Mouse (Mus musculus) heart, embryonic 13.5 days (tissue): ENCODE results near the gene E330017A01Rik. TPM values are rescaled to one million over a fixed set of nuclear protein-coding genes. Genes with fewer than 3 reads are reported as not detected.

Experiments
- ATAC-seq: fragments of 200-750 bp; cut with Nextera tagmentation; 2 replicates; pipeline ENCODE4 v1.8.0; 2017; ENCODE audit warnings: moderate TSS enrichment; ENCODE audit not compliant: insufficient number of reproducible peaks, low FRiP score, low TSS enrichment; ENCODE audit errors: extremely low read depth
- H3K27ac ChIP-seq: fragments of 300-500 bp; sonication (generic); replicated peaks from 2 replicates; pipeline ENCODE4 v1.5.1; 2015; ENCODE audit warnings: moderate library complexity, mild to moderate bottlenecking, inconsistent platforms
- H3K27me3 ChIP-seq: fragments of 300-500 bp; sonication (generic); replicated peaks from 2 replicates; pipeline ENCODE4 v1.6.1; 2015; ENCODE audit warnings: mild to moderate bottlenecking, inconsistent platforms
- H3K36me3 ChIP-seq: fragments of 300-500 bp; sonication (generic); 2 replicates; pipeline ENCODE4 v1.6.1; 2015; ENCODE audit warnings: mild to moderate bottlenecking, inconsistent platforms
- H3K4me1 ChIP-seq: fragments of 300-500 bp; sonication (generic); 2 replicates; pipeline ENCODE4 v1.6.1; 2015; ENCODE audit warnings: inconsistent platforms
- H3K4me2 ChIP-seq: fragments of 300-500 bp; sonication (generic); 2 replicates; pipeline ENCODE4 v1.6.1; 2015; ENCODE audit warnings: inconsistent platforms, mild to moderate bottlenecking, moderate library complexity
- H3K4me3 ChIP-seq: fragments of 300-500 bp; sonication (generic); 2 replicates; pipeline ENCODE4 v1.5.1; 2015; ENCODE audit warnings: moderate library complexity, mild to moderate bottlenecking, inconsistent platforms
- H3K9ac ChIP-seq: fragments of 300-500 bp; sonication (generic); 2 replicates; pipeline ENCODE4 v1.6.1; 2015; ENCODE audit warnings: inconsistent platforms, mild to moderate bottlenecking, moderate library complexity
- H3K9me3 ChIP-seq: fragments of 300-500 bp; sonication (generic); 2 replicates; pipeline ENCODE4 v1.6.1; 2016; ENCODE audit warnings: inconsistent platforms
- WGBS: fragments of 180-500 bp; shearing (Covaris S2); methylation state at CpG from one replicate; pipeline ENCODE4 v1.1.7; 2015; ENCODE audit warnings: mixed read lengths; 5-methylcytosine and 5-hydroxymethylcytosine counted together
- polyA plus RNA-seq: library from polyadenylated mRNA; unstranded; fragments of >200 nt; fragmentation: Nextera tagmentation; extraction: Ambion mirVana; gene quantifications from 2 replicates; pipeline ENCODE4 v1.2.1, GENCODE M21; 2015

E330017A01Rik gene
- polyA plus RNA-seq, 1 experiment from 2014 or later: not detected

DNA sequence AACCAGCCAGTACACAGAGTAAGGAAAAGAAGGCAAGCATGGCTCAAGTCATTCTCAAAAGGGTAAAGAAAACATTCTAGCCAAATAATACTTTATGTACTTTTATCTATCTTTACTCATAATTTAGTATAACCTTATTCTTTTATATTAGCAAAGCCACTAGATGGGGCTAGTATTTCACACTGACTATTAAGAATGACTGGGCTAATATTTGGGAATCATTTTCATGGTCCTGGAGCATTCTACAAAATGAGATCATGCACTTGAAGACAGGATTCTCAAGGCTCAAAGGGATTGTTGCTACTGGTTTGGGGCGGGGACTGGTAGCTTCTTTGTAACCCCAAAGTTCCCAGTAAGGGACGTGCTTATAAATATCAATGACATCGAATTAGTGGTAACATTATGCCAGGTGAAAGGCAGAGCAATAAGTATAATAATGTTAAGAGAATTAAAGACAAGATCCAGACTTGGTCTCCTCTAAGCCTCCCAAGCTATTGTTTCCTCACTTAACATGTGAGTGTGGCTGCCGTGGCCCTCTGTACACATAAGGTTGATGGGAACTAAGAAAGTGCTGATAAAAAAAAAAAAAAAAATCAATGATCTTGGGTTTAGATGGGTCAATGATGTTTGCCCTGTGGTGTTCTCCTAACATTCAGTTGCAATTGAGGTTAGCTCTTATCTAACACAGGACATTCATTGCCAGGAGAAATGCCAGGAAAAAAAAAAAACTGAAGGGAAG, 10.8 kb downstream of the E330017A01Rik start:
- H3K36me3 ChIP-seq: no peaks in the 10 kb centered on the region
- ATAC-seq: no peak
- 85% methylated on average over 4 of the region's 4 CpGs for WGBS

DNA sequence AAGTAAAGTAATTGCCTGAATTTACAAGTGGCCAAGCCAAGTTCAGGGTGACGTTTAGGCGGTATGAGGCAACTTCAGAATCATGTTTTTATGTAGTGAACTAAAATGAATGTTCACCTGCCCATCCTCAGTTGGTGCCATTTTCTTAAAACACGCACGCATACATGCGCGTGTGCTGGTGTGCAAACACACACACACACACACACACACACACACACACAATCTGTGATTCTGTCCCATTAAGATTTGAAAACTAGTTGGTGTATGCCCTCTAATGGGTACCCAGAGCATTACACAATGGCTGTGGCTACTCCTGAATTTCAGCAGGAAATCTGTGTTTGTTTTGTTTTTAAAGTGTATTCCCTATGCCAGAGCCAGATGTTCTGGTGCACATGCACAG, 14.6 kb downstream of the E330017A01Rik start:
- Histone ChIP-seq H3K27me3 (no peaks in the 10 kb centered on the region), H3K27ac (no peak overlapping the region), H3K9me3 (no peaks in the 10 kb centered on the region), H3K9ac (no peak overlapping the region), H3K36me3 (no peaks in the 10 kb centered on the region), H3K4me3 (no peak overlapping the region), H3K4me1 (no peaks in the 10 kb centered on the region), H3K4me2 (no peak overlapping the region)
- ATAC-seq: no peak
- 78% methylated on average over 6 of the region's 6 CpGs for WGBS

More for the DNA sequence above, 10.8 kb downstream of the E330017A01Rik start:
- H3K9ac ChIP-seq: no peak overlapping the region
- no peak overlapping the region for H3K27ac ChIP-seq
- H3K4me1 ChIP-seq: no peaks in the 10 kb centered on the region
- no peaks in the 10 kb centered on the region for H3K27me3 ChIP-seq
- no peak overlapping the region for H3K4me3 ChIP-seq
- no peaks in the 10 kb centered on the region for H3K9me3 ChIP-seq
- H3K4me2 ChIP-seq: no peak overlapping the region

DNA sequence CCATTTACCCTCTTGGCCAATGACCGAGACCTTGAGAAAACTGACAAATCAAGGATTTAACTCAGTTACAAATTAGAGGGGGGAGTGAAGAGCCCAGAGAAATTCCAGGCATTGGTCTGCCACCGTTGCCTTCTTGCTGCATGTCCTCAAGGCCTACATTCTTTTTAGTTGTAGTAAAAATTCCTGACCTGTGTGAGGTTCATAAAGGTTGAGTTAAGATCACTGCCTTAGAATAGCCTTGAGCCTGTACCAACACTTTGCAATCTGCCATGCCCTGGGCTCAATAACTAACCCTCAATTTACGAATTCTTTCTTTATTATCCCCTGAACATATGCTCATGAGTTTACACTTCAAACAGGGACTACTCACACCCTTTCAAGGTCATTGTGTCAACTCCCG, 15.4 kb downstream of the E330017A01Rik start:
- Histone ChIP-seq H3K9ac (no peak overlapping the region), H3K4me2 (no peak overlapping the region), H3K27me3 (no peaks in the 10 kb centered on the region), H3K4me3 (no peak overlapping the region), H3K27ac (no peak overlapping the region), H3K36me3 (no peaks in the 10 kb centered on the region), H3K9me3 (no peaks in the 10 kb centered on the region), H3K4me1 (no peaks in the 10 kb centered on the region)
- WGBS: 57% methylated on average over 4 of the region's 4 CpGs
- no peak for ATAC-seq

- 69% methylated on average over 3 of the region's 3 CpGs for WGBS
- Histone ChIP-seq H3K27ac (no peak overlapping the region), H3K36me3 (no peaks in the 10 kb centered on the region), H3K27me3 (no peaks in the 10 kb centered on the region), H3K4me3 (no peak overlapping the region), H3K4me2 (no peak overlapping the region), H3K9ac (no peak overlapping the region), H3K4me1 (no peaks in the 10 kb centered on the region), H3K9me3 (no peaks in the 10 kb centered on the region)
- no peak for ATAC-seq
Measured at GRCm38 (mm10) chr16:58622377-58622776, 16.2 kb downstream of the E330017A01Rik start.

DNA sequence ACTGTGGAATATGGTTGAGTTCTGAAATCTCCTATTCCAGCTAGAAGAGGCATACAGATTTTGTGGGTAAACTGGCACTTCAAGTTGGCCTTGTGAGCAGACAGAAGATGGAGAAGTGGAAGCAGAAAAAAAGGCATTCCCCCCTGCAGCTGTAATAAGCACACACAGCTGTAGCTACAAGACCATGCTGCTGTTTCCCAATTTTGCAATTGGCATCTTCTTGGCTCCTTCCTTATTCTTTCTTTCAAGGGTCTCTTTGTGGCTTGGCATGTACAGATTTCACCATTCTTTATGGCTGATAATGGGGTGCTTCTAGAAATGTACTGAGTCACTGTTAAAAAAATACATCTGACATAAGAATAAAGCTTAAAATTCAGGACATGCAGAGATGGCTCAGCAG, 21.2 kb downstream of the E330017A01Rik start:
- no peak overlapping the region for H3K9ac ChIP-seq
- no peak overlapping the region for H3K27ac ChIP-seq
- H3K4me2 ChIP-seq: no peak overlapping the region
- H3K4me3 ChIP-seq: no peak overlapping the region
- no peaks in the 10 kb centered on the region for H3K27me3 ChIP-seq
- ATAC-seq: no peak
- no peaks in the 10 kb centered on the region for H3K4me1 ChIP-seq
- H3K36me3 ChIP-seq: no peaks in the 10 kb centered on the region
- H3K9me3 ChIP-seq: no peaks in the 10 kb centered on the region

- no peaks in the 10 kb centered on the region for H3K27me3 ChIP-seq
- no peak within 1 kb of the TSS for H3K4me3 ChIP-seq
- no peak within 1 kb of the TSS for H3K27ac ChIP-seq
- H3K4me1 ChIP-seq: no peaks in the 10 kb centered on the region
- no peak within 1 kb of the TSS for H3K4me2 ChIP-seq
- WGBS: 77% methylated on average over 6 of the region's 6 CpGs
- no peak within 1 kb of the TSS for H3K9ac ChIP-seq
- no peak for ATAC-seq
- no peaks in the 10 kb centered on the region for H3K36me3 ChIP-seq
- H3K9me3 ChIP-seq: no peaks in the 10 kb centered on the region
Measured at GRCm38 (mm10) chr16:58616878-58617277, 21.7 kb downstream of the E330017A01Rik start, which contains the start of gene Gm813. Gm813 (minus strand) TSS chr16:58616978.

DNA sequence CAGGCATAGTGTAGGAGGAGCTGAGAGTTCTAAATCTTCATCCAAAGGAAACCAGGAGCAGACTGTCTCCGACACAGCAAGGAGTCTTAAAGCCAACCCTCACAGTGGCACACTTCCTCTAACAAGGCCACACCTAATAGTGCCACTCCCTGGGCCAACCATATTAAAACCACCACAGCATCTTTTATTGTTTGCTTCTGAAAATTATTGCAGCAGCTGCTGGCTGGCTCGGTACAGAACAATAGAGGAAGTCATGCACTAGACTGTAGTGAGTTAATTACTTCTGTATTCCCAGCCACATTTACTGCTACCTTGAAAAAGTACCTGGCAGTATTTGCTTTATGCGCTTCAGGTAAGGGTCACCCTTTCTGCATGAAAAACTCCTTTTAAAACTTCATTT, 25.6 kb downstream of the E330017A01Rik start:
- Histone ChIP-seq H3K4me2 (no peak overlapping the region), H3K36me3 (no peaks in the 10 kb centered on the region), H3K4me3 (no peak overlapping the region), H3K27me3 (no peaks in the 10 kb centered on the region), H3K27ac (no peak overlapping the region), H3K4me1 (no peaks in the 10 kb centered on the region), H3K9ac (no peak overlapping the region), H3K9me3 (no peaks in the 10 kb centered on the region)
- WGBS: 72% methylated on average over 3 of the region's 3 CpGs
- no peak for ATAC-seq

- Histone ChIP-seq H3K9ac (no peak overlapping the region), H3K36me3 (no peaks in the 10 kb centered on the region), H3K4me2 (no peak overlapping the region), H3K27me3 (no peaks in the 10 kb centered on the region), H3K27ac (no peak overlapping the region), H3K4me1 (peaks cover 7% of the 10 kb centered on the region), H3K9me3 (no peaks in the 10 kb centered on the region), H3K4me3 (no peak overlapping the region)
- WGBS: 50% methylated on average over 5 of the region's 5 CpGs
- ATAC-seq: no peak
Measured at GRCm38 (mm10) chr16:58607101-58607500, 31.4 kb downstream of the E330017A01Rik start.

DNA sequence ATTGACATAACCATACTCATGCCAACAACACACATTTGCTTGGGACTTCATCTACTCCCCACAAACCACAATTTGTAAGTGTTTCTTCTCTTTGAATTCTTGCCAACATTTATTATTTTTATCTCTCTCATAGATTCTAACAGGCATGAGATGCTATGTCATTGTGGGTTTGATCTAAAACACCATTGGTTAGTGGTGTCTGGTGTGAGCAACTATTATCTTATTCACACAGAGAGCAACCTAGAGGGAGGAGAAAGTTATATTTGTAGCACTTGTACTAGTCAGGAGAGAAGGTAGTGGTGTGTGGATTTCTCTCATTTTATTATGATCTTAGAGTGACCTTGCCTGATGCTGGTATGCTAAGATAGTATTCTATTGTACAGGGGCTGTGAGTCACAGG, 33.9 kb downstream of the E330017A01Rik start:
- H3K4me3 ChIP-seq: no peak overlapping the region
- H3K27me3 ChIP-seq: no peaks in the 10 kb centered on the region
- no peak overlapping the region for H3K27ac ChIP-seq
- ATAC-seq: no peak
- no peak overlapping the region for H3K9ac ChIP-seq
- no peak overlapping the region for H3K4me2 ChIP-seq
- H3K9me3 ChIP-seq: no peaks in the 10 kb centered on the region
- peaks cover 7% of the 10 kb centered on the region for H3K4me1 ChIP-seq
- no peaks in the 10 kb centered on the region for H3K36me3 ChIP-seq

GRCm38 (mm10) chr16:58603831-58604230, 34.7 kb downstream of the E330017A01Rik start:
- Histone ChIP-seq H3K36me3 (no peaks in the 10 kb centered on the region), H3K9me3 (no peaks in the 10 kb centered on the region), H3K4me2 (no peak overlapping the region), H3K4me3 (no peak overlapping the region), H3K27ac (no peak overlapping the region), H3K27me3 (no peaks in the 10 kb centered on the region), H3K4me1 (peaks cover 7% of the 10 kb centered on the region), H3K9ac (no peak overlapping the region)
- ATAC-seq: no peak
- 71% methylated on average over 2 of the region's 2 CpGs for WGBS

- no peak overlapping the region for H3K27ac ChIP-seq
- H3K9me3 ChIP-seq: no peaks in the 10 kb centered on the region
- no peaks in the 10 kb centered on the region for H3K27me3 ChIP-seq
- H3K4me2 ChIP-seq: no peak overlapping the region
- no peak overlapping the region for H3K9ac ChIP-seq
- H3K4me3 ChIP-seq: no peak overlapping the region
- no peaks in the 10 kb centered on the region for H3K4me1 ChIP-seq
- H3K36me3 ChIP-seq: no peaks in the 10 kb centered on the region
- no peak for ATAC-seq
- WGBS: 85% methylated on average over 6 of the region's 6 CpGs
Measured at GRCm38 (mm10) chr16:58600846-58601245, 37.7 kb downstream of the E330017A01Rik start.

DNA sequence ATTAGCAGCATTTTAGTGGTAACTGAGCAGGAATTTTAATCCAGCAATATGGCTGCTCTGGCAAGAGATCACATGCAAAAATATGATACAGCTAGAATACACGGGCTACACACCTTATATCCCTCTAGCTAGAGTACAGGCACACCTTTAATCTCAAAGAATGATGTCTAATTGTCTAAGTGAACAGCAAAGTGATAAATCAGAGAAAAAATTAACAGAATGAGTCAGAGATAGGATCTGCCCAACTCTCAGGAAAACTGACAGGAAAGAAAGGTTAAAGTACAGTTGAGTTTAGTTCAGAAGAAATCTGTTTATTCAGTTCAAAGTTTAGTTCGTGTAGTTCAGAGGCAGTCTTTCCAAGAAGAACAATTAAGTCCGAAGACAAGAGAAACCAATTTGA, 47.2 kb downstream of the E330017A01Rik start:
- Histone ChIP-seq H3K27ac (no peak overlapping the region), H3K36me3 (no peaks in the 10 kb centered on the region), H3K4me3 (no peak overlapping the region), H3K9me3 (peaks cover 5% of the 10 kb centered on the region; the same call in 1 of the 2 replicates), H3K4me1 (no peaks in the 10 kb centered on the region), H3K4me2 (no peak overlapping the region), H3K27me3 (no peaks in the 10 kb centered on the region), H3K9ac (no peak overlapping the region)
- 69% methylated on average over 3 of the region's 3 CpGs for WGBS
- no peak for ATAC-seq
